Comparison of ENCODE assay signal across 19 mouse cellular contexts in the genomic region with DNA sequence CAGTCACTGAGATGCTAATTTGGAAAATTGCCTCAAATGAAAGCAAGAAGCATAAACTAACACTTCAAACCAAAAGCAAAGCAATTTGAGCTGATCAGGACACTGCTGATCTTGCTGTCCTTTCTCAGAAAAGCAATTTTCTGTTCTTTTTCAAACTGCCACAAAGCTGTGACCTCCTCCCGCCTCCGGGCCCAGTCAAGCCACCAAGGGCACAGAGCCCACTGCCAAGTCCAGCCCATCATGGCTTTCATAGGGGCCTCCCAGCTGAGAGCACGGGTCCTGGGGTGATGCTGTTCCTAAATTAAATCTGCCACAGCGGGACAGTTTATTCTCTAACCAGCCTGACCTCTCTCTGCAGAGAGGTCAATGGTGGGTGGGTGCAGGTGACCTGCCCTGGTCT. TPM values are rescaled to one million over a fixed set of nuclear protein-coding genes. Genes with fewer than 3 reads are reported as not detected.
DNase-seq lines count a peak whose midpoint lies in the region; ATAC-seq and TF ChIP-seq lines count a peak whose summit lies in the region.
"Had no signal": no experiment of that assay in that cellular context is flagged by ENCODE, and none has a peak within 500 bp of the region (broad histone marks: within the 10 kb centered on the region; RNA-seq: fewer than 3 reads in every experiment).

No protein-coding gene starts in this region.

- ATAC-seq in kidney, embryonic 15.5 days (replicated peaks; ENCODE audit: low FRiP score), result no peak
- ATAC-seq in lung, postnatal 0 days, result no peak
- ATAC-seq: forebrain, embryonic 15.5 days had no signal

- no peaks in the 10 kb centered on the region for H3K27me3 ChIP-seq in kidney, embryonic 15.5 days
- no peaks in the 10 kb centered on the region for H3K27me3 ChIP-seq in lung, postnatal 0 days (replicated peaks; ENCODE audit: insufficient read depth, low read length)
- H3K27me3 ChIP-seq: CH12.LX; embryonic facial prominence, embryonic 12.5 days; forebrain, embryonic 15.5 days had no signal

- no peaks in the 10 kb centered on the region for H3K36me3 ChIP-seq in kidney, embryonic 15.5 days
- no peaks in the 10 kb centered on the region for H3K36me3 ChIP-seq in lung, postnatal 0 days (ENCODE audit: insufficient read depth, low read length)
- H3K36me3 ChIP-seq: embryonic facial prominence, embryonic 12.5 days; forebrain, embryonic 15.5 days; heart, embryonic 13.5 days; hindbrain, embryonic 15.5 days had no signal

- no peak overlapping the region for H3K9ac ChIP-seq in kidney, embryonic 15.5 days
- H3K9ac ChIP-seq in lung, postnatal 0 days (replicated peaks; ENCODE audit: low read depth), result no peak overlapping the region
- H3K9ac ChIP-seq: embryonic facial prominence, embryonic 12.5 days; forebrain, embryonic 15.5 days; heart, embryonic 13.5 days; hindbrain, embryonic 15.5 days had no signal

- H3K4me3 ChIP-seq in kidney, embryonic 15.5 days (replicated peaks), result no peak overlapping the region
- H3K4me3 ChIP-seq in lung, postnatal 0 days (ENCODE audit: low read depth, low read length), result no peak overlapping the region
- H3K4me3 ChIP-seq: embryonic facial prominence, embryonic 12.5 days; forebrain, embryonic 15.5 days; heart, embryonic 13.5 days; hindbrain, embryonic 15.5 days had no signal

- no peak overlapping the region for H3K4me2 ChIP-seq in kidney, embryonic 15.5 days
- no peak overlapping the region for H3K4me2 ChIP-seq in lung, postnatal 0 days (replicated peaks; ENCODE audit: low read depth, low read length)
- H3K4me2 ChIP-seq: embryonic facial prominence, embryonic 12.5 days; forebrain, embryonic 15.5 days; heart, embryonic 13.5 days; hindbrain, embryonic 15.5 days had no signal

- peak; percentile 23 to 31 for DNase-seq in adrenal gland, postnatal 36 days
- no peak for DNase-seq in adrenal gland, adult 2 months
- DNase-seq in kidney, postnatal 14 days, result peak; percentile 47
- peak; percentile 60 for DNase-seq in lung, postnatal 10 days
- no peak for DNase-seq in lung, postnatal 0 days (ENCODE audit: low spot score)
- peak; percentile 13 for DNase-seq in brain, adult 2 months (ENCODE audit: low read depth, low spot score)
- DNase-seq: adrenal gland, postnatal 25 days; cerebellum, adult 11-12 months; cerebellum, adult 9-10 months; cerebellum, postnatal 25 days; gastrocnemius, postnatal 36 days; heart, adult 11 months; heart, postnatal 36 days had no signal

- no peaks in the 10 kb centered on the region for H3K9me3 ChIP-seq in kidney, embryonic 15.5 days (replicated peaks)
- no peaks in the 10 kb centered on the region for H3K9me3 ChIP-seq in lung, postnatal 0 days (ENCODE audit: low read length)
- H3K9me3 ChIP-seq: embryonic facial prominence, embryonic 12.5 days; forebrain, embryonic 15.5 days; hindbrain, embryonic 15.5 days had no signal

- no peak for TF ChIP-seq EP300 in lung, postnatal 0 days (IDR thresholded peaks at IDR 0.05)

- WGBS in kidney, embryonic 15.5 days, result 73% methylated on average over 4 of the region's 4 CpGs
- WGBS in lung, postnatal 0 days, result 67% methylated on average over 4 of the region's 4 CpGs

- TF ChIP-seq CTCF in lung, postnatal 0 days (IDR thresholded peaks at IDR 0.05), result no peak

- H3K4me1 ChIP-seq in kidney, embryonic 15.5 days, result 0 out of 2 replicates have a peak, but pooled peaks cover 3% of the 10 kb centered on the region
- no peaks in the 10 kb centered on the region for H3K4me1 ChIP-seq in lung, postnatal 0 days (ENCODE audit: insufficient read depth, low read depth, low read length)
- H3K4me1 ChIP-seq: embryonic facial prominence, embryonic 12.5 days; forebrain, embryonic 15.5 days; heart, embryonic 13.5 days had no signal

- no peak overlapping the region for H3K27ac ChIP-seq in kidney, embryonic 15.5 days
- H3K27ac ChIP-seq in lung, postnatal 0 days (ENCODE audit: low read length), result no peak overlapping the region
- H3K27ac ChIP-seq: embryonic facial prominence, embryonic 12.5 days; forebrain, embryonic 15.5 days; heart, embryonic 13.5 days; hindbrain, embryonic 15.5 days had no signal

RNA-seq across cellular contexts. Expression of a gene that starts 4.7 kb away (rescaled TPM):
- total RNA-seq in adrenal gland, postnatal 36 days (2021), result 100 to 1,000 TPM; 199 to 210 TPM
- total RNA-seq in adrenal gland, adult 2 months (2021), result 100 to 1,000 TPM; 215 to 223 TPM
- 33.1 and 38.3 TPM in 2 replicates for polyA plus RNA-seq in adrenal gland, adult 2 months (2012; rRNA removed)
- polyA plus RNA-seq in kidney, embryonic 15.5 days (2015; fragmentation: Nextera tagmentation; extraction: Ambion mirVana), result 322 TPM in 2 replicates
- polyA plus RNA-seq in lung, postnatal 0 days (2015; fragmentation: Nextera tagmentation; extraction: Ambion mirVana), result 313 and 315 TPM in 2 replicates

RNA-seq across cellular contexts. Expression of a gene that starts 55.1 kb away (rescaled TPM):
- total RNA-seq in adrenal gland, postnatal 36 days (2021), result 10 to 100 TPM; 42.2 to 57.9 TPM
- 10 to 100 TPM; 41.8 to 69.4 TPM for total RNA-seq in adrenal gland, adult 2 months (2021)
- polyA plus RNA-seq in adrenal gland, adult 2 months (2012; rRNA removed), result 110 and 118 TPM in 2 replicates
- 11.7 and 12.8 TPM in 2 replicates for polyA plus RNA-seq in kidney, embryonic 15.5 days (2015; fragmentation: Nextera tagmentation; extraction: Ambion mirVana)
- 18.3 and 19.1 TPM in 2 replicates for polyA plus RNA-seq in lung, postnatal 0 days (2015; fragmentation: Nextera tagmentation; extraction: Ambion mirVana)

Comparison
In these comparisons a context has a peak if more than half of its experiments do, and no peak if none do; other contexts are left out.
1. DNase-seq: peak in adrenal gland, postnatal 36 days (2 of 2), kidney, postnatal 14 days (single experiment), lung, postnatal 10 days (single experiment) and brain, adult 2 months (single experiment); none in adrenal gland, adult 2 months (single experiment) and lung, postnatal 0 days (single experiment).